Comparison of ENCODE assay signal across 30 mouse cellular contexts in genomic region chr2:163924531-163924930, GRCm38 (mm10). TPM values are rescaled to one million over a fixed set of nuclear protein-coding genes. Genes with fewer than 3 reads are reported as not detected.
DNase-seq lines count a peak whose midpoint lies in the region; ATAC-seq lines count a peak whose summit lies in the region.
"Had no signal": no experiment of that assay in that cellular context is flagged by ENCODE, and none has a peak within 500 bp of the region (broad histone marks: within the 10 kb centered on the region; RNA-seq: fewer than 3 reads in every experiment).

No protein-coding gene starts in this region.

- H3K4me1 ChIP-seq in embryonic facial prominence, embryonic 14.5 days (ENCODE audit: control insufficient read depth, insufficient read depth, low read length), result no peaks in the 10 kb centered on the region
- no peaks in the 10 kb centered on the region for H3K4me1 ChIP-seq in embryonic facial prominence, embryonic 10.5 days
- H3K4me1 ChIP-seq: embryonic facial prominence, embryonic 13.5 days; forebrain, embryonic 10.5 days; forebrain, embryonic 13.5 days; hindbrain, embryonic 12.5 days had no signal

- 58% methylated on average over 3 of the region's 3 CpGs for WGBS in embryonic facial prominence, embryonic 14.5 days
- 72% methylated on average over 3 of the region's 3 CpGs for WGBS in embryonic facial prominence, embryonic 10.5 days

- 0 out of 2 replicates have a peak, but pooled peaks have one; percentile 22 for ATAC-seq in embryonic facial prominence, embryonic 14.5 days (ENCODE audit: low read depth)
- ATAC-seq: activated CD4-positive, CD25-positive, alpha-beta regulatory T cell, adult 4 months; forebrain, embryonic 13.5 days; forebrain, embryonic 16.5 days had no signal

- no peak overlapping the region for H3K9ac ChIP-seq in embryonic facial prominence, embryonic 14.5 days (ENCODE audit: low read depth, low read length)
- H3K9ac ChIP-seq: embryonic facial prominence, embryonic 13.5 days; forebrain, embryonic 13.5 days; heart, embryonic 13.5 days; hindbrain, embryonic 12.5 days; hindbrain, embryonic 15.5 days had no signal

- H3K27me3 ChIP-seq in embryonic facial prominence, embryonic 14.5 days (replicated peaks; ENCODE audit: control insufficient read depth, insufficient read depth, low read length), result peaks cover 27% of the 10 kb centered on the region
- H3K27me3 ChIP-seq in embryonic facial prominence, embryonic 10.5 days (replicated peaks; ENCODE audit: low read depth, poor library complexity, severe bottlenecking), result peaks cover 43% of the 10 kb centered on the region

- H3K9me3 ChIP-seq in embryonic facial prominence, embryonic 14.5 days (ENCODE audit: control insufficient read depth, low read length), result no peaks in the 10 kb centered on the region
- H3K9me3 ChIP-seq in embryonic facial prominence, embryonic 10.5 days, result no peaks in the 10 kb centered on the region
- H3K9me3 ChIP-seq: embryonic facial prominence, embryonic 13.5 days; forebrain, embryonic 10.5 days; forebrain, embryonic 13.5 days; G1E; heart, embryonic 10.5 days; heart, embryonic 13.5 days; hindbrain, embryonic 12.5 days; hindbrain, embryonic 15.5 days had no signal

- no peak overlapping the region for H3K4me2 ChIP-seq in embryonic facial prominence, embryonic 14.5 days (ENCODE audit: low read depth, low read length)
- H3K4me2 ChIP-seq: embryonic facial prominence, embryonic 13.5 days; forebrain, embryonic 13.5 days; heart, embryonic 13.5 days; hindbrain, embryonic 12.5 days; hindbrain, embryonic 15.5 days had no signal

- intact Hi-C loops in heart, postnatal 36 days (cut with DNase I), result no loop called here

- H3K27ac ChIP-seq in embryonic facial prominence, embryonic 14.5 days (replicated peaks; ENCODE audit: low read depth, low read length), result no peak overlapping the region
- no peak overlapping the region for H3K27ac ChIP-seq in embryonic facial prominence, embryonic 10.5 days (replicated peaks)
- H3K27ac ChIP-seq: embryonic facial prominence, embryonic 13.5 days; forebrain, embryonic 10.5 days; forebrain, embryonic 13.5 days; heart, adult 2 months; heart, embryonic 10.5 days; heart, embryonic 13.5 days; hindbrain, embryonic 12.5 days; hindbrain, embryonic 15.5 days had no signal

- DNase-seq in embryonic facial prominence, embryonic 14.5 days (ENCODE audit: low spot score), result peak; percentile 27
- no peak for DNase-seq in embryonic facial prominence, embryonic 10.5 days (ENCODE audit: low spot score)
- DNase-seq in 416B (ENCODE audit: low read depth) (peak; percentile 41), adipocyte (ENCODE audit: low spot score) (peak; percentile 18)
- DNase-seq in heart, postnatal 36 days, result no peak
- no peak for DNase-seq in right cerebral cortex, postnatal 4 days
- DNase-seq: adrenal gland, postnatal 10 days; adrenal gland, postnatal 36 days; B cell, adult 2 months; cerebellum, adult 11 months; cerebellum, adult 2 months; cerebellum, adult 9-11 months; gastrocnemius, postnatal 10 days; gastrocnemius, postnatal 36 days; heart, adult 2 months; heart, postnatal 14 days had no signal

- no peak overlapping the region for H3K4me3 ChIP-seq in embryonic facial prominence, embryonic 14.5 days (ENCODE audit: low read depth, low read length)
- H3K4me3 ChIP-seq in embryonic facial prominence, embryonic 10.5 days, result no peak overlapping the region
- H3K4me3 ChIP-seq: embryonic facial prominence, embryonic 13.5 days; forebrain, embryonic 10.5 days; forebrain, embryonic 13.5 days; heart, adult 2 months; heart, embryonic 10.5 days; heart, embryonic 13.5 days; hindbrain, embryonic 12.5 days; hindbrain, embryonic 15.5 days had no signal

- no peaks in the 10 kb centered on the region for H3K36me3 ChIP-seq in embryonic facial prominence, embryonic 14.5 days (ENCODE audit: control insufficient read depth, insufficient read depth, low read length)
- H3K36me3 ChIP-seq in embryonic facial prominence, embryonic 10.5 days (replicated peaks), result no peaks in the 10 kb centered on the region
- H3K36me3 ChIP-seq: embryonic facial prominence, embryonic 13.5 days; forebrain, embryonic 10.5 days; G1E; heart, embryonic 10.5 days; heart, embryonic 13.5 days; hindbrain, embryonic 12.5 days; hindbrain, embryonic 15.5 days had no signal

RNA-seq across cellular contexts. Expression of gene Rims4, which starts 6.0 kb away (rescaled TPM):
- 0.32 and 0.35 TPM in 2 replicates for polyA plus RNA-seq in embryonic facial prominence, embryonic 14.5 days (2014; fragmentation: Nextera tagmentation; extraction: Ambion mirVana)
- 0.31 and 0.65 TPM in 2 replicates for polyA plus RNA-seq in embryonic facial prominence, embryonic 10.5 days (2016; fragmentation: Nextera tagmentation; extraction: Ambion mirVana)
- under 1 TPM; 0.50 to 0.62 TPM for total RNA-seq in heart, postnatal 36 days (2021)
- total RNA-seq: CH12.LX; common myeloid progenitor, adult 5-6 weeks; granulocyte monocyte progenitor cell, adult 5-6 weeks; hematopoietic stem cell, adult 5-6 weeks had no signal
- polyA plus RNA-seq: activated CD4-positive, CD25-positive, alpha-beta regulatory T cell, adult 4 months; G1E had no signal

Comparison
In these comparisons a context has a peak if more than half of its experiments do, and no peak if none do; other contexts are left out.
1. DNase-seq: peak in embryonic facial prominence, embryonic 14.5 days (single experiment), 416B (single experiment) and adipocyte (single experiment); none in embryonic facial prominence, embryonic 10.5 days (single experiment), heart, postnatal 36 days (0 of 2) and right cerebral cortex, postnatal 4 days (single experiment).